Mouse (Mus musculus) lung, postnatal 25 days (tissue): ENCODE data around the gene Tldc2.

ENCODE experiments used
- DNase-seq: peaks from one replicate; pipeline ENCODE4 v3.0.0; 2022; ENCODE audit warnings: low spot score

Gene Tldc2

GRCm38 (mm10) chr2:157060557-157061305 is 26.1 kb upstream of the Tldc2 start:
- DNase-seq = no peak

- no peak for DNase-seq
Measured at GRCm38 (mm10) chr2:157063241-157063700, 23.6 kb upstream of the Tldc2 start.

GRCm38 (mm10) chr2:157064136-157064535 is 22.7 kb upstream of the Tldc2 start:
- DNase-seq = no peak

- DNase-seq = no peak
Measured at GRCm38 (mm10) chr2:157064978-157065878, 21.6 kb upstream of the Tldc2 start.

GRCm38 (mm10) chr2:157065879-157066226 is 21.0 kb upstream of the Tldc2 start:
- DNase-seq = no peak

GRCm38 (mm10) chr2:157066731-157067430 is 20.0 kb upstream of the Tldc2 start:
- no peak for DNase-seq

GRCm38 (mm10) chr2:157068701-157069354 is 18.0 kb upstream of the Tldc2 start:
- DNase-seq = no peak

- DNase-seq = no peak
Measured at GRCm38 (mm10) chr2:157069355-157069735, 17.5 kb upstream of the Tldc2 start.

GRCm38 (mm10) chr2:157069755-157070315 is 17.0 kb upstream of the Tldc2 start:
- no peak for DNase-seq

- DNase-seq = peak; percentile 85
Measured at GRCm38 (mm10) chr2:157070365-157070764, 16.5 kb upstream of the Tldc2 start.

GRCm38 (mm10) chr2:157071556-157071955 is 15.3 kb upstream of the Tldc2 start:
- peak; percentile 88 for DNase-seq

GRCm38 (mm10) chr2:157072316-157072990 is 14.4 kb upstream of the Tldc2 start:
- no peak for DNase-seq

- DNase-seq = no peak
Measured at GRCm38 (mm10) chr2:157073378-157074052, 13.3 kb upstream of the Tldc2 start.

- no peak for DNase-seq
Measured at GRCm38 (mm10) chr2:157074186-157074724, 12.6 kb upstream of the Tldc2 start.

- no peak for DNase-seq
Measured at GRCm38 (mm10) chr2:157074772-157075171, 12.1 kb upstream of the Tldc2 start.

GRCm38 (mm10) chr2:157075226-157075625 is 11.6 kb upstream of the Tldc2 start:
- DNase-seq = no peak

GRCm38 (mm10) chr2:157075685-157076084 is 11.2 kb upstream of the Tldc2 start:
- no peak for DNase-seq

- DNase-seq = no peak
Measured at GRCm38 (mm10) chr2:157076585-157076984, 10.3 kb upstream of the Tldc2 start.

GRCm38 (mm10) chr2:157077160-157077559 is 9.7 kb upstream of the Tldc2 start:
- no peak for DNase-seq

GRCm38 (mm10) chr2:157077641-157078058 is 9.2 kb upstream of the Tldc2 start:
- peak; percentile 94 for DNase-seq
